Mouse (Mus musculus) neural tube, embryonic 13.5 days (tissue): ENCODE data around the gene Hist1h1a. TPM values are rescaled to one million over a fixed set of nuclear protein-coding genes. Genes with fewer than 3 reads are reported as not detected.
A peak's percentile ranks its signal among the peaks of the same experiment; 100 is the strongest.
"Not testable (repeated sequence)": the region's sequence is repeated elsewhere in the genome, so short reads cannot be mapped to it uniquely, and the experiment has no call there.

ENCODE experiments used
- ATAC-seq: fragments of 200-750 bp; cut with Nextera tagmentation; 2 replicates; pipeline ENCODE4 v1.8.0; 2017; ENCODE audit warnings: low read depth, mild to moderate bottlenecking, moderate TSS enrichment, moderate library complexity
- H3K27ac ChIP-seq: fragments of 300-500 bp; sonication (generic); replicated peaks from 2 replicates; pipeline ENCODE4 v1.5.1; 2015; ENCODE audit warnings: moderate library complexity, mild to moderate bottlenecking, inconsistent platforms
- H3K27me3 ChIP-seq: fragments of 300-500 bp; sonication (generic); 2 replicates; pipeline ENCODE4 v1.6.1; 2015; ENCODE audit warnings: mild to moderate bottlenecking, inconsistent platforms
- H3K36me3 ChIP-seq: fragments of 300-500 bp; sonication (generic); 2 replicates; pipeline ENCODE4 v1.6.1; 2015; ENCODE audit warnings: mild to moderate bottlenecking, inconsistent platforms
- H3K4me1 ChIP-seq: fragments of 300-500 bp; sonication (generic); replicated peaks from 2 replicates; pipeline ENCODE4 v1.6.1; 2015; ENCODE audit warnings: inconsistent platforms
- H3K4me2 ChIP-seq: fragments of 300-500 bp; sonication (generic); 2 replicates; pipeline ENCODE4 v1.6.1; 2015; ENCODE audit warnings: inconsistent platforms, mild to moderate bottlenecking, moderate library complexity
- H3K4me3 ChIP-seq: fragments of 300-500 bp; sonication (generic); 2 replicates; pipeline ENCODE4 v1.5.1; 2015; ENCODE audit warnings: mild to moderate bottlenecking, inconsistent platforms
- H3K9ac ChIP-seq: fragments of 300-500 bp; sonication (generic); 2 replicates; pipeline ENCODE4 v1.6.1; 2015; ENCODE audit warnings: moderate library complexity, mild to moderate bottlenecking, inconsistent platforms
- H3K9me3 ChIP-seq: fragments of 300-500 bp; sonication (generic); 2 replicates; pipeline ENCODE4 v1.6.1; 2016; ENCODE audit warnings: inconsistent platforms
- WGBS: fragments of 180-500 bp; shearing (Covaris S2); methylation state at CpG from one replicate; pipeline ENCODE4 v1.1.7; 2015; 5-methylcytosine and 5-hydroxymethylcytosine counted together
- polyA plus RNA-seq: library from polyadenylated mRNA; unstranded; fragments of >200 nt; fragmentation: Nextera tagmentation; extraction: Ambion mirVana; gene quantifications from 2 replicates; pipeline ENCODE4 v1.2.1, GENCODE M21; 2015

Gene Hist1h1a
- polyA plus RNA-seq, 1 experiment from 2014 or later: not detected

DNA sequence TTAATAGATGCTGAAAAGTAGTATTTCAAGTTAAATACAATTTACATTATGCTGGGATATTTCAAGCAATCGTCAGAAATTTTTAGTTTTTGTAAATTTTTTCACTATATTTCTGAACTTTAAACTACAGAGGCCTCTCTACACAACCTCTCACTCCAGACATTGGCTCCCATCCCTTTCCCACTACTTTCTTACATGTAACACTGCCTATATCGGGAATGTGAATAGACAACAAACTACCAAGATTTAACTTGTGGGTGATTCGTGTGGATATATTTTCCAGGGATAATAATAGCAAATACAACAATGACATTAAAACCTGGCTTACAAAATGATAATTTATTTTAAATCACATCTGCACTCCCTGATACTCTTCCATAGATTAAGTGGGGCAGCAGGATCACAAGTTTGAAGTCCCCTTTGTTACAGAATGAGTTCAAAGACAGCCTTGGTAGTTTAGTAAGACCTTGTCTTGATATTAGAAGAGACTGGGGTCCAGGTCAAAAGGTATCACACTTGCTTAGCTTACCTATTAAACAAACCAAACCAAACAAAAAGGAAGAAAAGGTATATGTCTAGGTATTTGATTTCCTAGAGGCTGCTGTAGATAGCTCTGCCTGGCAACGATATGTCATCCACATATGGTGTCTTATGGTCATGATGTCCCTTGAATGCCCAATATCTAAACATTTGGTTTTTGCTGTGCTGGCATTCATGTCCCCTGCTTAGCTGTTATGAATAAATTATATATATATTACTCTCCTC is 10.0 kb upstream of the Hist1h1a start:
- Histone ChIP-seq H3K4me2 (peak overlapping the region; percentile 67; the same call in 1 of the 2 replicates), H3K4me3 (no peak overlapping the region), H3K27ac (no peak overlapping the region), H3K9me3 (no peaks in the 10 kb centered on the region), H3K4me1 (peaks cover 18% of the 10 kb centered on the region), H3K9ac (no peak overlapping the region), H3K36me3 (no peaks in the 10 kb centered on the region), H3K27me3 (no peaks in the 10 kb centered on the region)
- 57% methylated on average over 4 of the region's 4 CpGs for WGBS
- no peak for ATAC-seq

DNA sequence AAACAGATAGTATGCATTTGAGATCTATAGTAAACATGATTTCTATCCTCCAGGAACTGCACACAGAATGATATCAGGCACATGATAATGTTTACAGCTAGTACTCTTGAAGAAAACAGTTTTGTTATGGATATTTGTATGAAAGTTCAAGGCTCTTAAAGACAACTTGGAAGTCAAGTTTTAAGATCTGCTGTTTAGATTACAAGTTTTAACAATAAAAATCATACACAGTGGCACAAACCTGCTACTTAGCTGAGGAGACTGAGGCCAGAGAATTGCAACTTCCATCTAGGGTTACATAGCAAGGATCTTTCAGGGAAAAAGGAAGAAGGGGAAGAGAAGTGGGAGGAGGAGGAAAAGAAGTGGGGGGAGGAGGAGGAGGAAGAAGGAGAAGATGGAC is 8.5 kb upstream of the Hist1h1a start:
- Histone ChIP-seq H3K36me3 (no peaks in the 10 kb centered on the region), H3K27ac (no peak overlapping the region), H3K27me3 (no peaks in the 10 kb centered on the region), H3K4me3 (no peak overlapping the region), H3K4me1 (peaks cover 19% of the 10 kb centered on the region), H3K9me3 (no peaks in the 10 kb centered on the region), H3K9ac (no peak overlapping the region), H3K4me2 (no peak overlapping the region)
- ATAC-seq: no peak

DNA sequence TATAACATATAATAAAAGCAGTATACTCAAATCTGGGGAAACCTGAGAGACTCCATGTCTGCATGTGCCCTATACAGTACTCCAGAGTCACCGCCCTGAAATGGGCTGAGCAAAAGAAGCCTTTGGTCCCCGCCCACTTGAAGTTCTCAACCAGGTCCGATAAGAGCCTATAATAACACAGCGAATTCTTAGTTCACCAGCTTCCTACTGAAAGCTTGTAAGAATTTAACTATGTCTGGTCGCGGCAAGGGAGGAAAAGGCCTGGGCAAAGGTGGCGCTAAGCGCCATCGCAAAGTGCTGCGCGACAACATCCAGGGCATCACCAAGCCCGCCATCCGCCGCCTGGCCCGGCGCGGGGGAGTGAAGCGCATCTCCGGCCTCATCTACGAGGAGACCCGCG is 6.7 kb upstream of the Hist1h1a start, which contains the start of gene Hist1h4b:
Gene Hist1h4b, plus strand, starts transcription at position 224 of the 400 bp plus-strand sequence.
- Histone ChIP-seq H3K9ac (peak within 1 kb of the TSS; percentile 61), H3K4me1 (peaks cover 24% of the 10 kb centered on the region), H3K4me3 (peak within 1 kb of the TSS; percentile 37), H3K27me3 (no peaks in the 10 kb centered on the region), H3K9me3 (no peaks in the 10 kb centered on the region), H3K27ac (peak within 1 kb of the TSS; percentile 88), H3K36me3 (no peaks in the 10 kb centered on the region), H3K4me2 (peak within 1 kb of the TSS; percentile 65)
- ATAC-seq: peak; percentile 77
- 0% methylated on average over 17 of the region's 22 CpGs for WGBS

DNA sequence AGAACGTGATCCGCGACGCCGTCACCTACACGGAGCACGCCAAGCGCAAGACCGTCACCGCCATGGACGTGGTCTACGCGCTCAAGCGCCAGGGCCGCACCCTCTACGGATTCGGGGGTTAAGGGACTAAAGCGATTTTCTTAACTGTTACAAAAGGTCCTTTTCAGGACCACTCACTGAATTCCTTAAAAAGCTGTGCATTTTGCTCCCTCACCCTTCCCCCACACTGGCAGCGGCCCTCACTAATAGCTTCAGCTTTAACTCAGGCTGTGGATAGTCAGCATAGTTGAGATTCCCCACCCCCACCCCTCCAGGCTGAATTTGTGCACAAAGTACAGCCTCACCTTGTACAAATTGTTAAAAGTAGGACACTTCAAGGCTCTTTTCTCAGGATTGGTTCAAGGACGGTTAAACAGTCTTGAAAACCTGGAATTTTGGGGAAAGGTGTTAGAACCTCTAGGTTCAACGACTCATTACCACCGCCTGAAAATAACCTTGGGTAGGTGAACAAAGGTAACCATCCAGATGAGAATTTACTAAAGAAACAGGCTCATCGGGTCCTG is 6.2 kb upstream of the Hist1h1a start:
- H3K27ac ChIP-seq: peak overlapping the region; percentile 88
- H3K9me3 ChIP-seq: no peaks in the 10 kb centered on the region
- no peaks in the 10 kb centered on the region for H3K36me3 ChIP-seq
- peak overlapping the region; percentile 37 for H3K4me3 ChIP-seq
- H3K4me2 ChIP-seq: peak overlapping the region; percentile 65
- peak overlapping the region; percentile 61 for H3K9ac ChIP-seq
- 1% methylated on average over 23 of the region's 23 CpGs for WGBS
- H3K4me1 ChIP-seq: peaks cover 25% of the 10 kb centered on the region
- no peaks in the 10 kb centered on the region for H3K27me3 ChIP-seq
- ATAC-seq: peak; percentile 16; the same call in 1 of the 2 replicates

DNA sequence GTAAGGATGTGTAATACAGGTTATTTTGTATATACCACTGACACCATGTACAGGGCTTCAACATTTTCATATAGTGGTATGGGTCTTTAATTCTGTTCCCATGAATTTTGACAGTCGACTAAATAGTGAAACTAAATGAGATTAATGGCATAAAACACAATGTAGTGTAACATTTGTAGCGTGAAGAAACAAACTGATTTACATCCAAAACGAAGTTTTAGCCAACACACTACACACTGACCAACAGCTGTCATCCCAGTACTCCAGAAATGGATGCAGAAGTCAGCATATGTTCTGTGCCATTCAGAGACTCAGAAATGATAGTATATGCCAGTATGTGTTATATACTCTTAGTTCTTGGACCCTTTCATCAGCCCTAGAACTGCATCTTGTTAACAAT is 5.5 kb upstream of the Hist1h1a start:
- Histone ChIP-seq H3K4me2 (peak overlapping the region; percentile 65), H3K27me3 (no peaks in the 10 kb centered on the region), H3K9ac (no peak overlapping the region), H3K4me3 (no peak overlapping the region), H3K27ac (no peak overlapping the region), H3K4me1 (peaks cover 23% of the 10 kb centered on the region), H3K9me3 (no peaks in the 10 kb centered on the region), H3K36me3 (no peaks in the 10 kb centered on the region)
- 41% methylated on average over 3 of the region's 3 CpGs for WGBS
- ATAC-seq: no peak

DNA sequence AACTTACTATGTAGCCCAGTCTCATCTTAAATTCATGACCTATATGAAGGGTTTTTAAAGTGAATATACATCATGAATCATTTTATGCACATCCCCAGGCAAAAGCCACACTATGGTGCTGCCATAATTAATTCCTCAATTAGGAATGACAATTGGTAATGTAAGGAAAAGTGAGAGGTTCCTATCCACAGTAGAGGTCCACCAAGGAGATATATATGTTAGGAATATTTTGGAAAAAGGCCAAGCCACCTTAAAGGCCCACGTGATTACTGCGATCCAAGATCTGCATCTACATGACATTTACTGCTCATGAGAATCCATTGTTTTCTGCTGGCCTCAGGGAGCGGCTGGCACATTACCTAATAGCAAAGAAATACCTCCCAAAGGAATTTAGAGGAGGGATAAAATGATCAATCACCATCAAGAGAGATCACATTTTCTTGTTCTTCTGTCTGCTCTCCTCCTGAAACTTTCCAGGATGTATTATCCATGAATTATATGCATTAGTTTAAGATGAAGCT is 4.2 kb upstream of the Hist1h1a start:
- no peak for ATAC-seq
- H3K4me3 ChIP-seq: no peak overlapping the region
- H3K36me3 ChIP-seq: no peaks in the 10 kb centered on the region
- H3K9ac ChIP-seq: no peak overlapping the region
- 24% methylated on average over 3 of the region's 3 CpGs for WGBS
- H3K27me3 ChIP-seq: no peaks in the 10 kb centered on the region
- no peak overlapping the region for H3K27ac ChIP-seq
- no peaks in the 10 kb centered on the region for H3K9me3 ChIP-seq
- no peak overlapping the region for H3K4me2 ChIP-seq
- H3K4me1 ChIP-seq: peaks cover 31% of the 10 kb centered on the region

DNA sequence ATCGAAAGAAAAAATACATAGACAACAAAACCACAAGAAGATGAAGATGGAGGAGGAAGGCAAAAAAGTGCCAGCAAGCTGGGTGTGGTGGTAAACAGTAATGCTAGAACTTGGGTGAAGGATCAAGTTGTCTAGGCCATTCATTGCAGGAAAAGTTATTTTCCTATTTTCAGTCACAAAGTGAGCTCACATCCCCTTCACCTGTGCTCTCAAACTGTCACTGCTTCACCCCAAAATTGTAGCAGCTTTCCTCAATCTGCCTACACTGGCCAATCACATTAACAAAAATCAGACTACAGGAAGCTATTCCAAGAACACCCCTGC is 3.6 kb upstream of the Hist1h1a start:
- Histone ChIP-seq H3K36me3 (no peaks in the 10 kb centered on the region), H3K4me2 (peak overlapping the region; percentile 79), H3K9ac (peak overlapping the region; percentile 60; the same call in 1 of the 2 replicates), H3K9me3 (no peaks in the 10 kb centered on the region), H3K27me3 (no peaks in the 10 kb centered on the region), H3K27ac (peak overlapping the region; percentile 90; the same call in 1 of the 2 replicates), H3K4me3 (no peak overlapping the region), H3K4me1 (peaks cover 34% of the 10 kb centered on the region)
- no peak for ATAC-seq
- WGBS: 77% methylated on average over 1 of the region's 1 CpGs

DNA sequence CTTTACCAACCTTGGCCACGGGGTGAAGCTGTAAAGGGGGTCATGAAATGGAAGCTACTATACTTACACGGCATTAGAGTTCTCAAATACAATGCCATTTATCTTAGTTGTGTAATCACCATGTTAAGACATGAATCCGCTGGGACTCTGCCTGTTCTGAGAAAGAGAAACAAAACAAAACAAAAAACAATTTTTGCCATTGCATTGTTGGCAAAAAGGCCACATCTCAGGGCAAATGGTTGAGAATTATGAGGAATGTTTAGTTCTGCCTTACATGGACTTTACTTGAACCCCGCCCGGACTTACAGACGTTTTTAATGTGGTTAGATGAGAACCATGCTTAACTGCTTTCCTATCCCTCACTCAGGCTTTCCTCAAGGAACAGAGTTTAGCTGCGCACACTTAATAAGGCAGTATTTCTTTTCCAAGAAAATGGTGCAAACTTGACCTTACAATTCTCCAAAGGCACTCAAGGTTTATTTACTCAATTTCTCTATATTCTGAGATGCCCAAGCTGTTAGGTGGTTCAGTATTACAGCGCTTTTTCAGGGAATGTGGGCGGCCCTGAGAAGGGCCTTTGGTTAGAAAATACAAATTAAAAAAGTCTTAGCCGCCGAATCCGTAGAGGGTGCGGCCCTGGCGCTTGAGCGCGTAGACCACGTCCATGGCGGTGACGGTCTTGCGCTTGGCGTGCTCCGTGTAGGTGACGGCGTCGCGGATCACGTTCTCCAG is 3.1 kb upstream of the Hist1h1a start:
- WGBS: 1% methylated on average over 23 of the region's 27 CpGs
- peak overlapping the region; percentile 60 for H3K9ac ChIP-seq
- H3K4me2 ChIP-seq: peak overlapping the region; percentile 79
- H3K27me3 ChIP-seq: no peaks in the 10 kb centered on the region
- no peaks in the 10 kb centered on the region for H3K36me3 ChIP-seq
- peak overlapping the region; percentile 90 for H3K27ac ChIP-seq
- ATAC-seq: peak; percentile 21
- H3K9me3 ChIP-seq: no peaks in the 10 kb centered on the region
- H3K4me3 ChIP-seq: peak overlapping the region; percentile 59
- peaks cover 34% of the 10 kb centered on the region for H3K4me1 ChIP-seq

DNA sequence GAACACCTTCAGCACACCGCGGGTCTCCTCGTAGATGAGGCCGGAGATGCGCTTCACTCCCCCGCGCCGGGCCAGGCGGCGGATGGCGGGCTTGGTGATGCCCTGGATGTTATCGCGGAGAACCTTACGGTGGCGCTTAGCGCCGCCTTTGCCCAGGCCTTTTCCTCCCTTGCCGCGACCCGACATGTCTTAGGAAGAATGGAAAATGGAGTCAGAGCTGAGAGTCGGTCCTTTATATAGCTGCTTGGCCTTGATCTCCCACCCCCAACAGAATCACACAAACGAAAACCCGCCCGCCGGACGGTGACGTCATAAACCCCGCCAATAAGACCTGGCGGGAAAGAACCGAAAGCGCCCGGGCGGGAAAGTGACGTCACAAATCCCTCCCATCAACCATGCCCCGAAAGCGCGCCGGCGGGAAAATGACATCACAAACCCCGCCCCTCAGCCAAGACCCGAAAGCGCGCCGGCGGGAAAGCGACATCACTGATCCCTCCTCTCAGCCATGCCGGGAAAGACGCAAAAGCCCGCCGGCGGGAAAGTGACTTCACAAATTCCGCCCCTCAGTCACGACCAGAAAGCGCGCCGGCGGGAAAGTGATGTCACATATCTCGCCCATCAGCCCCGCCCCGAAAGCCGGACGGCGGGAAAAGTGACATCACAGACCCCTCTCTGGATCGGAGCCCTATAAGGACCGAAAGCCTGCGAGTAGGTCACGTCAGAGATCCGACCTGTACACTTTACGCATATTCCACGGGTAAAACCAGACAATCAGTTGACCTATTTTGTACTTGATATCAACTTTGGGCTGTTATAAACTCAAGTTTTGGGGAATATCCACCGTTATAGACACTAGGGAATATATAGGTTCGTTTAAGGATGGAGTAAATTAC is 2.2 kb upstream of the Hist1h1a start, which contains the start of gene Hist1h4a:
Gene Hist1h4a, minus strand, starts transcription at position 259 of the 893 bp plus-strand sequence.
- peak within 1 kb of the TSS; percentile 90 for H3K27ac ChIP-seq
- H3K4me2 ChIP-seq: peak within 1 kb of the TSS; percentile 79
- under 1% methylated on average over 62 of the region's 72 CpGs for WGBS
- H3K4me3 ChIP-seq: peak within 1 kb of the TSS; percentile 59
- no peaks in the 10 kb centered on the region for H3K36me3 ChIP-seq
- no peaks in the 10 kb centered on the region for H3K27me3 ChIP-seq
- peak within 1 kb of the TSS; percentile 62 for H3K9ac ChIP-seq
- peak; percentile 75 for ATAC-seq
- H3K9me3 ChIP-seq: no peaks in the 10 kb centered on the region
- H3K4me1 ChIP-seq: peaks cover 34% of the 10 kb centered on the region

DNA sequence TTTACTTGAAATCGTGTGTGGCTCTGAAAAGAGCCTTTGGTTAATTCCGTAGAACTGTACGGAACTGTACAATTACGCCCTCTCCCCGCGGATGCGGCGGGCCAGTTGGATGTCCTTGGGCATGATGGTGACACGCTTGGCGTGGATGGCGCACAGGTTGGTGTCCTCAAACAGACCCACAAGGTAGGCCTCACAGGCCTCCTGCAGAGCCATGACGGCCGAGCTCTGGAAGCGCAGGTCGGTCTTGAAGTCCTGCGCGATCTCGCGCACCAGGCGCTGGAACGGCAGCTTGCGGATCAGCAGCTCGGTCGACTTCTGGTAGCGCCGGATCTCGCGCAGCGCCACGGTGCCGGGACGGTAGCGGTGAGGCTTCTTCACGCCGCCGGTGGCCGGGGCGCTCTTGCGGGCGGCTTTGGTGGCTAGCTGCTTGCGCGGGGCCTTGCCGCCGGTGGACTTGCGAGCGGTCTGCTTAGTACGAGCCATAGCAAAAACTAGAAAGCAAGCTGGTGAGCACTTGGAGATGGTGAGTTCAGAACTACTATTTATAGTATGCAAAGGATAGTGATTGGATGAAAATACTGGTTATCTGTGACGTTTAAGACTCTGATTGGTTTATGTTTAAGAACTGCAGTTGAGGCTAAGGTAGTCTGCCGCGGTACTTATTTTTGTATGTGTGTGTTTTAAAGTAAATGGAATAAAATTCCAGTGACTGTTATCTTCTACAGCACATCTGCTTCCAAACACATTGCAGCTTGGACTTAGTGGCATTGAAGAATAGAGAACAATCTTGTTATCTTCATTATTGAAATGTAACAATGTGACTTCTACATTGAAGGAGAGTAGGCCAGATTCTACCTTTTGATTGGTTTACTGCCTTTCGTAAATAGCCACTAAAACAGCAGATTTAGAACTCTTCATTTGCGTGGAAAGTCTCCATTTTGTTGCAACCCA is 1.3 kb upstream of the Hist1h1a start, which contains the start of gene Hist1h3a:
Gene Hist1h3a, minus strand, starts transcription at position 516 of the 951 bp plus-strand sequence.
- Histone ChIP-seq H3K9ac (peak within 1 kb of the TSS; percentile 62), H3K27ac (peak within 1 kb of the TSS; percentile 90), H3K4me1 (peaks cover 34% of the 10 kb centered on the region), H3K4me2 (peak within 1 kb of the TSS; percentile 79), H3K4me3 (peak within 1 kb of the TSS; percentile 59)
- peak; percentile 63 for ATAC-seq
- H3K27me3 ChIP-seq, H3K9me3 ChIP-seq, H3K36me3 ChIP-seq: not testable (repeated sequence)
- under 1% methylated on average over 28 of the region's 52 CpGs for WGBS
